13 mouse cellular contexts compared by ENCODE assay signal in genomic region chr5:34908726-34909633, GRCm38 (mm10). TPM values are rescaled to one million over a fixed set of nuclear protein-coding genes. Genes with fewer than 3 reads are reported as not detected.
DNase-seq lines count a peak whose midpoint lies in the region; ATAC-seq and TF ChIP-seq lines count a peak whose summit lies in the region.
"Had no signal": no experiment of that assay in that cellular context is flagged by ENCODE, and none has a peak within 500 bp of the region (broad histone marks: within the 10 kb centered on the region; RNA-seq: fewer than 3 reads in every experiment).

No protein-coding gene starts in this region.

- ATAC-seq in limb, embryonic 12.5 days (ENCODE audit: insufficient number of reproducible peaks, insufficient read depth, low FRiP score, low TSS enrichment, low read depth): no peak
- ATAC-seq in hematopoietic stem cell, adult 5-6 weeks (replicated peaks in 1 of 2; ENCODE audit: insufficient read depth in 1 of 2, low FRiP score in 2 of 2, low TSS enrichment in 1 of 2, low read depth in 1 of 2, poor library complexity in 2 of 2, severe bottlenecking in 2 of 2): peak; percentile 18 to 21; a peak in 2 of 4 replicates
- ATAC-seq: activated CD4-positive, CD25-positive, alpha-beta regulatory T cell, adult 4 months; inflammation-experienced regulatory T-cells, adult 6 months had no signal

- H3K4me1 ChIP-seq in limb, embryonic 12.5 days (replicated peaks): no peaks in the 10 kb centered on the region
- H3K4me1 ChIP-seq in limb, embryonic 10.5 days: no peaks in the 10 kb centered on the region
- peaks cover 6% of the 10 kb centered on the region; the same call in 1 of the 2 replicates for H3K4me1 ChIP-seq in lung, adult 2 months (ENCODE audit: control insufficient read depth, insufficient read depth, low read length)
- H3K4me1 ChIP-seq: neural tube, embryonic 15.5 days had no signal

- TF ChIP-seq CTCF in lung, adult 2 months (IDR thresholded peaks at IDR 0.05; ENCODE audit: insufficient read depth, low read length): no peak

- no peak overlapping the region for H3K4me3 ChIP-seq in limb, embryonic 12.5 days (replicated peaks)
- no peak overlapping the region for H3K4me3 ChIP-seq in limb, embryonic 10.5 days
- H3K4me3 ChIP-seq in lung, adult 2 months (replicated peaks; ENCODE audit: extremely low read depth, low read depth, low read length): no peak overlapping the region
- H3K4me3 ChIP-seq: embryonic facial prominence, embryonic 15.5 days; midbrain, embryonic 12.5 days; neural tube, embryonic 15.5 days had no signal

- peaks cover 68% of the 10 kb centered on the region for H3K36me3 ChIP-seq in limb, embryonic 12.5 days
- peaks cover 69% of the 10 kb centered on the region for H3K36me3 ChIP-seq in limb, embryonic 10.5 days

- TF ChIP-seq POLR2A in lung, adult 2 months (IDR thresholded peaks at IDR 0.05; ENCODE audit: borderline replicate concordance, extremely low read depth, low read depth, low read length): no peak

- no peak overlapping the region for H3K4me2 ChIP-seq in limb, embryonic 12.5 days
- H3K4me2 ChIP-seq: embryonic facial prominence, embryonic 15.5 days; midbrain, embryonic 12.5 days; neural tube, embryonic 15.5 days had no signal

- H3K9ac ChIP-seq in limb, embryonic 12.5 days (replicated peaks): no peak overlapping the region; the same call in 1 of the 2 replicates
- H3K9ac ChIP-seq: embryonic facial prominence, embryonic 15.5 days; midbrain, embryonic 12.5 days; neural tube, embryonic 15.5 days had no signal

- no peaks in the 10 kb centered on the region for H3K27me3 ChIP-seq in limb, embryonic 12.5 days
- H3K27me3 ChIP-seq in limb, embryonic 10.5 days (ENCODE audit: low read depth, poor library complexity, severe bottlenecking): no peaks in the 10 kb centered on the region
- H3K27me3 ChIP-seq: embryonic facial prominence, embryonic 15.5 days; midbrain, embryonic 12.5 days; neural tube, embryonic 15.5 days had no signal

- H3K9me3 ChIP-seq in limb, embryonic 12.5 days: no peaks in the 10 kb centered on the region
- no peaks in the 10 kb centered on the region for H3K9me3 ChIP-seq in limb, embryonic 10.5 days (replicated peaks)
- H3K9me3 ChIP-seq: embryonic facial prominence, embryonic 15.5 days; midbrain, embryonic 12.5 days; neural tube, embryonic 15.5 days had no signal

- no peak for DNase-seq in limb, embryonic 10.5 days (ENCODE audit: low spot score)
- DNase-seq in lung, adult 2 months: peak; percentile 46
- DNase-seq in thymus, postnatal 0 days (ENCODE audit: low spot score): peak; percentile 74
- DNase-seq in right cerebral cortex, postnatal 25 days: no peak
- DNase-seq in cerebellum, adult 11-12 months: no peak
- DNase-seq: cerebellum, adult 11 months had no signal

- WGBS in limb, embryonic 12.5 days: 76% methylated on average over 9 of the region's 9 CpGs
- WGBS in limb, embryonic 10.5 days: 86% methylated on average over 9 of the region's 9 CpGs
- WGBS in lung, adult 2 months: 60% methylated on average over 9 of the region's 9 CpGs

- 0 out of 2 replicates have a peak overlapping the region, but pooled peaks have one; percentile 17 for H3K27ac ChIP-seq in limb, embryonic 12.5 days
- H3K27ac ChIP-seq in limb, embryonic 10.5 days: no peak overlapping the region
- H3K27ac ChIP-seq: midbrain, embryonic 12.5 days; neural tube, embryonic 15.5 days had no signal

RNA-seq across cellular contexts. Expression of gene Msantd1, which starts 1.2 kb away (rescaled TPM):
- polyA plus RNA-seq in limb, embryonic 12.5 days (2016; fragmentation: Nextera tagmentation; extraction: Ambion mirVana): 0.42 and 0.73 TPM in 2 replicates
- polyA plus RNA-seq in limb, embryonic 10.5 days (2016; fragmentation: Nextera tagmentation; extraction: Ambion mirVana): 0.25 and 0.46 TPM in 2 replicates
- 1.8 and 4.6 TPM in 2 replicates for total RNA-seq in hematopoietic stem cell, adult 5-6 weeks (2017)
- polyA plus RNA-seq in lung, adult 2 months (2012; rRNA removed): 3.1 and 3.7 TPM in 2 replicates
- polyA plus RNA-seq in thymus, postnatal 0 days (2015; fragmentation: Nextera tagmentation; extraction: Ambion mirVana): 0.59 and 0.73 TPM in 2 replicates

RNA-seq across cellular contexts. Expression of gene Rgs12, which starts 40.3 kb away (rescaled TPM):
- polyA plus RNA-seq in limb, embryonic 12.5 days (2016; fragmentation: Nextera tagmentation; extraction: Ambion mirVana): 57.3 and 59.7 TPM in 2 replicates
- 42.7 and 53.8 TPM in 2 replicates for polyA plus RNA-seq in limb, embryonic 10.5 days (2016; fragmentation: Nextera tagmentation; extraction: Ambion mirVana)
- 15.6 and 46.5 TPM in 2 replicates for total RNA-seq in hematopoietic stem cell, adult 5-6 weeks (2017)
- 125 and 161 TPM in 2 replicates for polyA plus RNA-seq in lung, adult 2 months (2012; rRNA removed)
- polyA plus RNA-seq in thymus, postnatal 0 days (2015; fragmentation: Nextera tagmentation; extraction: Ambion mirVana): 19.2 and 25.0 TPM in 2 replicates

Comparison
In these comparisons a context has a peak if more than half of its experiments do, and no peak if none do; other contexts are left out.
1. DNase-seq: peak in lung, adult 2 months (single experiment) and thymus, postnatal 0 days (single experiment); none in limb, embryonic 10.5 days (single experiment), right cerebral cortex, postnatal 25 days (single experiment) and cerebellum, adult 11-12 months (single experiment).